Mouse (Mus musculus) intestine, postnatal 0 days (tissue): ENCODE results near the gene Prox1. TPM values are rescaled to one million over a fixed set of nuclear protein-coding genes. Genes with fewer than 3 reads are reported as not detected.

ENCODE experiments used
- ATAC-seq: fragments of 200-750 bp; cut with Nextera tagmentation; 2 replicates; pipeline ENCODE4 v1.8.0; 2017; ENCODE audit warnings: mild to moderate bottlenecking, moderate TSS enrichment, moderate library complexity
- H3K27ac ChIP-seq: fragments of 300-500 bp; sonication (generic); 2 replicates; pipeline ENCODE4 v1.5.1; 2014; ENCODE audit warnings: mild to moderate bottlenecking, low read depth, low read length, moderate library complexity
- H3K27me3 ChIP-seq: fragments of 300-500 bp; sonication (generic); replicated peaks from 2 replicates; pipeline ENCODE4 v1.6.1; 2014; ENCODE audit warnings: low read length, mixed read lengths; ENCODE audit not compliant: control insufficient read depth, insufficient read depth
- H3K36me3 ChIP-seq: fragments of 300-500 bp; sonication (generic); 2 replicates; pipeline ENCODE4 v1.6.1; 2014; ENCODE audit warnings: mild to moderate bottlenecking, moderate library complexity; ENCODE audit not compliant: control insufficient read depth, insufficient read depth
- H3K4me1 ChIP-seq: fragments of 300-500 bp; sonication (generic); replicated peaks from 2 replicates; pipeline ENCODE4 v1.6.1; 2014; ENCODE audit warnings: antibody characterized with exemption, low read length, mixed read lengths; ENCODE audit not compliant: control insufficient read depth, insufficient read depth
- H3K4me2 ChIP-seq: fragments of 300-500 bp; sonication (generic); replicated peaks from 2 replicates; pipeline ENCODE4 v1.6.1; 2014; ENCODE audit warnings: low read depth, mild to moderate bottlenecking, moderate library complexity
- H3K4me3 ChIP-seq: fragments of 300-500 bp; sonication (generic); 2 replicates; pipeline ENCODE4 v1.5.1; 2014; ENCODE audit warnings: low read depth, low read length
- H3K9ac ChIP-seq: fragments of 300-500 bp; sonication (generic); 2 replicates; pipeline ENCODE4 v1.6.1; 2014; ENCODE audit warnings: mild to moderate bottlenecking, low read depth, low read length
- H3K9me3 ChIP-seq: fragments of 300-500 bp; sonication (generic); 2 replicates; pipeline ENCODE4 v1.6.1; 2016; ENCODE audit warnings: mixed run types; ENCODE audit not compliant: control insufficient read depth
- CTCF ChIP-seq: sonication (generic); IDR thresholded peaks from 2 replicates; pipeline ENCODE4 v1.5.1; 2016; ENCODE audit warnings: low read depth, mild to moderate bottlenecking, control low read depth, antibody characterized with exemption, moderate library complexity
- WGBS: fragments of 180-500 bp; shearing (Covaris S2); extraction: QIAGEN DNeasy Blood & Tissue Kit; methylation state at CpG from one replicate; pipeline ENCODE4 v1.1.7; 2014; 5-methylcytosine and 5-hydroxymethylcytosine counted together
- polyA plus RNA-seq: library from polyadenylated mRNA; unstranded; fragments of >200 nt; fragmentation: Nextera tagmentation; extraction: Ambion mirVana; gene quantifications from 2 replicates; pipeline ENCODE4 v1.2.1, GENCODE M21; 2015

Gene Prox1
- polyA plus RNA-seq, 1 experiment from 2014 or later: 1.4 TPM

- H3K27me3 ChIP-seq: no peaks in the 10 kb centered on the region
- no peak overlapping the region for H3K27ac ChIP-seq
- H3K9ac ChIP-seq: no peak overlapping the region
- H3K4me2 ChIP-seq: no peak overlapping the region
- no peaks in the 10 kb centered on the region for H3K9me3 ChIP-seq
- no peak for TF ChIP-seq CTCF
- WGBS: 46% methylated on average over 10 of the region's 10 CpGs
- H3K4me3 ChIP-seq: no peak overlapping the region
- no peaks in the 10 kb centered on the region for H3K4me1 ChIP-seq
- ATAC-seq: no peak
- no peaks in the 10 kb centered on the region for H3K36me3 ChIP-seq
Observed at GRCm38 (mm10) chr1:190204378-190205070, 34.0 kb upstream of the Prox1 start.

- H3K36me3 ChIP-seq: no peaks in the 10 kb centered on the region
- no peaks in the 10 kb centered on the region for H3K4me1 ChIP-seq
- no peak overlapping the region for H3K27ac ChIP-seq
- TF ChIP-seq CTCF: no peak
- no peak overlapping the region for H3K9ac ChIP-seq
- H3K4me2 ChIP-seq: no peak overlapping the region
- no peak overlapping the region for H3K4me3 ChIP-seq
- no peaks in the 10 kb centered on the region for H3K9me3 ChIP-seq
- no peak for ATAC-seq
- WGBS: 62% methylated on average over 6 of the region's 6 CpGs
- no peaks in the 10 kb centered on the region for H3K27me3 ChIP-seq
Observed at GRCm38 (mm10) chr1:190201696-190202095, 31.2 kb upstream of the Prox1 start.

GRCm38 (mm10) chr1:190200996-190201395 lies 30.5 kb upstream of the Prox1 start:
- Histone ChIP-seq H3K27me3 (no peaks in the 10 kb centered on the region), H3K4me2 (no peak overlapping the region), H3K9me3 (no peaks in the 10 kb centered on the region), H3K4me3 (no peak overlapping the region), H3K36me3 (no peaks in the 10 kb centered on the region), H3K9ac (no peak overlapping the region), H3K27ac (no peak overlapping the region), H3K4me1 (no peaks in the 10 kb centered on the region)
- no peak for ATAC-seq
- 92% methylated on average over 4 of the region's 4 CpGs for WGBS
- TF ChIP-seq CTCF: no peak

GRCm38 (mm10) chr1:190198247-190198646 lies 27.7 kb upstream of the Prox1 start:
- H3K9me3 ChIP-seq: no peaks in the 10 kb centered on the region
- no peak overlapping the region for H3K27ac ChIP-seq
- no peaks in the 10 kb centered on the region for H3K27me3 ChIP-seq
- no peaks in the 10 kb centered on the region for H3K36me3 ChIP-seq
- H3K9ac ChIP-seq: no peak overlapping the region
- ATAC-seq: no peak
- H3K4me1 ChIP-seq: no peaks in the 10 kb centered on the region
- H3K4me2 ChIP-seq: no peak overlapping the region
- no peak overlapping the region for H3K4me3 ChIP-seq
- no peak for TF ChIP-seq CTCF
- WGBS: 76% methylated on average over 2 of the region's 2 CpGs

- TF ChIP-seq CTCF: no peak
- Histone ChIP-seq H3K36me3 (no peaks in the 10 kb centered on the region), H3K27ac (no peak overlapping the region), H3K9me3 (no peaks in the 10 kb centered on the region), H3K4me2 (no peak overlapping the region), H3K4me1 (no peaks in the 10 kb centered on the region), H3K27me3 (no peaks in the 10 kb centered on the region), H3K9ac (no peak overlapping the region), H3K4me3 (no peak overlapping the region)
- ATAC-seq: no peak
- WGBS: 91% methylated on average over 13 of the region's 13 CpGs
Observed at GRCm38 (mm10) chr1:190192011-190192410, 21.5 kb upstream of the Prox1 start.

GRCm38 (mm10) chr1:190190231-190190965 lies 19.9 kb upstream of the Prox1 start:
- Histone ChIP-seq H3K27me3 (no peaks in the 10 kb centered on the region), H3K36me3 (no peaks in the 10 kb centered on the region), H3K4me1 (no peaks in the 10 kb centered on the region), H3K9ac (no peak overlapping the region), H3K4me3 (no peak overlapping the region), H3K9me3 (no peaks in the 10 kb centered on the region), H3K27ac (no peak overlapping the region), H3K4me2 (no peak overlapping the region)
- no peak for ATAC-seq
- 51% methylated on average over 10 of the region's 10 CpGs for WGBS
- no peak for TF ChIP-seq CTCF
